Mouse (Mus musculus): ENCODE results near the gene Ltbr. TPM values are rescaled to one million over a fixed set of nuclear protein-coding genes. Genes with fewer than 3 reads are reported as not detected.

The Ltbr gene
- total and polyA plus RNA-seq, 3 experiments, result 47.6 to 64.2 TPM; not detected in 1

GRCm38 (mm10) chr6:125345625-125346024 lies 31.9 kb upstream of the Ltbr start (continued):
- no peak for TF ChIP-seq ZKSCAN1 (IDR thresholded peaks at IDR 0.05; ENCODE audit: low read depth, low read length)
- no peak for TF ChIP-seq ZC3H11A (IDR thresholded peaks at IDR 0.05; ENCODE audit: low read depth, low read length)
- TF ChIP-seq SMC3 (IDR thresholded peaks at IDR 0.05; ENCODE audit: low read depth, low read length), result no peak
- no peak for TF ChIP-seq NRF1 (IDR thresholded peaks at IDR 0.05; ENCODE audit: insufficient read depth, low read depth, low read length, poor library complexity, severe bottlenecking)
- TF ChIP-seq E2F4 (IDR thresholded peaks at IDR 0.05; ENCODE audit: borderline replicate concordance, low read depth, low read length), result no peak
- no peak for TF ChIP-seq TAL1 (IDR thresholded peaks at IDR 0.05; ENCODE audit: low read length)
- TF ChIP-seq TBP (IDR thresholded peaks at IDR 0.05; ENCODE audit: low read depth, low read length), result no peak
- TF ChIP-seq POLR2A (IDR thresholded peaks at IDR 0.05; ENCODE audit: control insufficient read depth in 1 of 2, insufficient read depth in 1 of 2, low read depth in 1 of 2, low read length in 2 of 2, poor library complexity in 1 of 2), result 0 out of 4 replicates have a peak, but pooled peaks of 1 of the 2 experiments have one; percentile 31
- TF ChIP-seq GATA1 (IDR thresholded peaks at IDR 0.05; ENCODE audit: low read depth, low read length), result no peak

- TF ChIP-seq RCOR1 (IDR thresholded peaks at IDR 0.05; ENCODE audit: low read depth, low read length), result no peak
- no peak for TF ChIP-seq GABPA (IDR thresholded peaks at IDR 0.05; ENCODE audit: low read depth, low read length)
- no peak for TF ChIP-seq CHD2 (IDR thresholded peaks at IDR 0.05; ENCODE audit: low read length)
- TF ChIP-seq HCFC1 (IDR thresholded peaks at IDR 0.05; ENCODE audit: low read depth, low read length), result no peak
- no peak for TF ChIP-seq USF2 (IDR thresholded peaks at IDR 0.05; ENCODE audit: borderline replicate concordance in 1 of 2, insufficient read depth in 1 of 2, low read depth in 1 of 2, low read length in 2 of 2)
- TF ChIP-seq USF1 (IDR thresholded peaks at IDR 0.05; ENCODE audit: low read depth, low read length), result no peak
- no peak for TF ChIP-seq TAL1 (IDR thresholded peaks at IDR 0.05; ENCODE audit: low read length)
- no peak for TF ChIP-seq MYB (IDR thresholded peaks at IDR 0.05; ENCODE audit: low read depth, low read length)
- no peak for TF ChIP-seq KAT2A (conservative IDR thresholded peaks at IDR 0.05; ENCODE audit: low read depth, low read length)
- TF ChIP-seq E2F4 (IDR thresholded peaks at IDR 0.05; ENCODE audit: borderline replicate concordance, low read depth, low read length), result no peak
- no peak for TF ChIP-seq ZNF384 (IDR thresholded peaks at IDR 0.05; ENCODE audit: low read depth, low read length)
- no peak for TF ChIP-seq NRF1 (IDR thresholded peaks at IDR 0.05; ENCODE audit: insufficient read depth, low read depth, low read length, poor library complexity, severe bottlenecking)
- no peak for TF ChIP-seq TBP (IDR thresholded peaks at IDR 0.05; ENCODE audit: low read depth, low read length)
- TF ChIP-seq BHLHE40 (IDR thresholded peaks at IDR 0.05; ENCODE audit: borderline replicate concordance, low read depth, low read length), result no peak
- H3K9ac ChIP-seq (ENCODE audit: control insufficient read depth, low read depth, low read length, poor library complexity, severe bottlenecking), result no peak overlapping the region
- no peak overlapping the region for H3K27ac ChIP-seq (ENCODE audit: control insufficient read depth, low read depth, low read length)
- H3K9me3 ChIP-seq (replicated peaks; ENCODE audit: insufficient read depth, low read length), result no peaks in the 10 kb centered on the region
- H3K4me3 ChIP-seq (ENCODE audit: control insufficient read depth in 1 of 2, insufficient read depth in 1 of 2, low read depth in 2 of 2, low read length in 2 of 2), result no peak overlapping the region
- H3K79me2 ChIP-seq (ENCODE audit: control insufficient read depth, insufficient read depth, low read length, poor library complexity), result peaks cover 3% of the 10 kb centered on the region
- peaks cover 0 to 2% of the 10 kb centered on the region in 2 experiments; a peak in 2 of 4 replicates for H3K27me3 ChIP-seq (ENCODE audit: control insufficient read depth in 1 of 2, insufficient read depth in 2 of 2, low read length in 2 of 2)
- peaks cover 0 to 8% of the 10 kb centered on the region in 2 experiments; a peak in 2 of 4 replicates for H3K36me3 ChIP-seq (ENCODE audit: control insufficient read depth in 1 of 2, insufficient read depth in 2 of 2, low read length in 2 of 2)
- peaks cover 7 to 19% of the 10 kb centered on the region in 2 experiments for H3K4me1 ChIP-seq (ENCODE audit: control insufficient read depth in 1 of 2, insufficient read depth in 2 of 2, low read length in 2 of 2)
- no peak for DNase-seq (ENCODE audit: low read depth, low spot score)
Measured at GRCm38 (mm10) chr6:125344866-125345265, 31.2 kb upstream of the Ltbr start.
